Mouse (Mus musculus) neural tube, embryonic 11.5 days (tissue): Measurements from ENCODE around the gene Arhgap21. TPM values are rescaled to one million over a fixed set of nuclear protein-coding genes. Genes with fewer than 3 reads are reported as not detected.

Source experiments
- ATAC-seq: fragments of 200-750 bp; cut with Nextera tagmentation; 2 replicates; pipeline ENCODE4 v1.8.0; 2017; ENCODE audit warnings: moderate number of reproducible peaks, mild to moderate bottlenecking, moderate TSS enrichment, moderate library complexity; ENCODE audit not compliant: insufficient read depth, low FRiP score, low TSS enrichment
- DNase-seq: peaks from one replicate; pipeline ENCODE4 v3.0.0-alpha.2; 2015; ENCODE audit warnings: low spot score
- H3K27ac ChIP-seq: fragments of 300-500 bp; sonication (generic); 2 replicates; pipeline ENCODE4 v1.5.1; 2014; ENCODE audit warnings: low read depth, mild to moderate bottlenecking, low read length
- H3K27me3 ChIP-seq: fragments of 300-500 bp; sonication (generic); 2 replicates; pipeline ENCODE4 v1.6.1; 2014; ENCODE audit warnings: mild to moderate bottlenecking, low read length, mixed read lengths; ENCODE audit not compliant: control insufficient read depth, insufficient read depth
- H3K36me3 ChIP-seq: fragments of 300-500 bp; sonication (generic); 2 replicates; pipeline ENCODE4 v1.6.1; 2014; ENCODE audit warnings: mild to moderate bottlenecking, low read length, moderate library complexity, mixed read lengths; ENCODE audit not compliant: control insufficient read depth, insufficient read depth
- H3K4me1 ChIP-seq: fragments of 300-500 bp; sonication (generic); 2 replicates; pipeline ENCODE4 v1.6.1; 2014; ENCODE audit warnings: low read length, mixed read lengths; ENCODE audit not compliant: control insufficient read depth, insufficient read depth
- H3K4me2 ChIP-seq: fragments of 300-500 bp; sonication (generic); 2 replicates; pipeline ENCODE4 v1.6.1; 2014; ENCODE audit warnings: low read depth, mild to moderate bottlenecking, moderate library complexity
- H3K4me3 ChIP-seq: fragments of 300-500 bp; sonication (generic); 2 replicates; pipeline ENCODE4 v1.5.1; 2014; ENCODE audit warnings: low read depth, low read length
- H3K9ac ChIP-seq: fragments of 300-500 bp; sonication (generic); 2 replicates; pipeline ENCODE4 v1.6.1; 2014; ENCODE audit warnings: mild to moderate bottlenecking, low read length
- H3K9me3 ChIP-seq: fragments of 300-500 bp; sonication (generic); 2 replicates; pipeline ENCODE4 v1.6.1; 2016; ENCODE audit warnings: low read length; ENCODE audit not compliant: control insufficient read depth
- WGBS: fragments of 180-500 bp; shearing (Covaris S2); extraction: QIAGEN DNeasy Blood & Tissue Kit; methylation state at CpG from one replicate; pipeline ENCODE4 v1.1.7; 2014; 5-methylcytosine and 5-hydroxymethylcytosine counted together
- polyA plus RNA-seq: library from polyadenylated mRNA; unstranded; fragments of >200 nt; fragmentation: Nextera tagmentation; extraction: Ambion mirVana; gene quantifications from 2 replicates; pipeline ENCODE4 v1.2.1, GENCODE M21; 2014

Gene Arhgap21
- polyA plus RNA-seq, 1 experiment from 2014 or later: 50.0 TPM

DNA sequence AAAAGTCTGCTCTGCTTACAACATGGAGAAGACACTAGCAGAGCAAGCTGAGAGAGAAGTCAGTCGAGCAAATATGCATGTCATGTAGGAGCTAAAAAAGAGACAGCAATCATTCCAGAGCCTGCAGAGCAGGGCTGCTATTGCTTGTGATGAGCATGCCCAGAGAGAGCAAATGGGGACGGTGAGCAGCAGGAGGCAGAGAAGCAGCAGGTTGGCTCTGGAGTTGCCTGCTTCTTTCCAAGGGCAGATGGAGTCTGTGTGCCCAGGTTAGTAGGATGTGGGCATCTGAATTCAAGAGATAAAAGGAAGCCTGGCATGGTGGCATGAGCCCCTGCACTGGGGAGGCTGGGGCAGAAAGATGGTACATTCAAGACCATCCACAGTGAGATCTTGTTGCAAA is 6.4 kb downstream of the Arhgap21 start:
- DNase-seq (peak; percentile 9), ATAC-seq (no peak)
- Histone ChIP-seq H3K4me3 (no peak overlapping the region), H3K27me3 (no peaks in the 10 kb centered on the region), H3K36me3 (no peaks in the 10 kb centered on the region), H3K4me2 (no peak overlapping the region), H3K4me1 (peaks cover 27% of the 10 kb centered on the region), H3K27ac (no peak overlapping the region), H3K9ac (no peak overlapping the region), H3K9me3 (no peaks in the 10 kb centered on the region)
- 28% methylated on average over 2 of the region's 2 CpGs for WGBS

- H3K4me3 ChIP-seq: no peak overlapping the region
- H3K9me3 ChIP-seq: no peaks in the 10 kb centered on the region
- no peak overlapping the region for H3K9ac ChIP-seq
- peaks cover 27% of the 10 kb centered on the region for H3K4me1 ChIP-seq
- 40% methylated on average over 6 of the region's 6 CpGs for WGBS
- H3K27ac ChIP-seq: no peak overlapping the region
- DNase-seq (no peak), ATAC-seq (no peak)
- H3K27me3 ChIP-seq: no peaks in the 10 kb centered on the region
- no peak overlapping the region for H3K4me2 ChIP-seq
- no peaks in the 10 kb centered on the region for H3K36me3 ChIP-seq
Observed at GRCm38 (mm10) chr2:20961825-20962224, 6.9 kb downstream of the Arhgap21 start.

DNA sequence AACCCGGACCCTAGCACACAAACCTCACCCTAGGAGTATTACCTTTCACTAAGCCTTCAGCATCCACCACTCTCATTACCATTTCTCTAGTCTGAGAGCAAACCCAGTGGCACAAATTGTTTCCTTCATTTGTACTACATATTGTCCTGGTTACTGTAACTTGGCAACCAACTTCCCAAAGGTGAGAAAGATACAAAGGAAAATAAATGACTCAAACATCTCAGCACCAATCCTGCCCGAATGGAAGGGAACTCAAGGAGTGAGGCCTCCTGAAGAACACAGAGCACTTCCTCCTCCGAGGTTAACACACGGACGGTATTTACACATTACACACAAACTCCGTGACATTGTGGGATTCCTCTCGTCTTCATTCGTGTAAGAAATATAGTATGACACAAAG is 7.4 kb downstream of the Arhgap21 start:
- Histone ChIP-seq H3K9me3 (no peaks in the 10 kb centered on the region), H3K4me3 (no peak overlapping the region), H3K4me2 (no peak overlapping the region), H3K27me3 (no peaks in the 10 kb centered on the region), H3K4me1 (peaks cover 25% of the 10 kb centered on the region), H3K27ac (no peak overlapping the region), H3K36me3 (no peaks in the 10 kb centered on the region), H3K9ac (no peak overlapping the region)
- 71% methylated on average over 8 of the region's 8 CpGs for WGBS
- ATAC-seq: no peak
- peak; percentile 5 for DNase-seq

DNA sequence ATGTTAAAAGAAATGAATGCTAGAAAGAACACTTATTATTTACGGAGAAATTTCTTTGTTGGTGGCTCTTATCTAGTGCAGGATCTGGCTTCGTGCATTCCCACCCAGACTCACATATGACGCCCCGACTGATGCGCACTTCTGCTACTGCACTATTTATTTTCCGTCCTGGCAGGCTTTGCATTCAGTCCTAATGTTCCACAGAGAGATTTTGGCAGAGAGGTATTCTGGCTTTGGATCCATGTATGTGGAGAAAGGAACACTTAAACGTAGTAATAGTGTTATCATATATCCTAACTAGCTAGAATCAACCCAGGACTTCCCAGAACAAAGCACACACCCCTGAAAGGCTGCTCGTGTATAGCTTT is 8.0 kb downstream of the Arhgap21 start:
- no peak overlapping the region for H3K9ac ChIP-seq
- no peak overlapping the region for H3K27ac ChIP-seq
- peaks cover 21% of the 10 kb centered on the region for H3K4me1 ChIP-seq
- no peaks in the 10 kb centered on the region for H3K36me3 ChIP-seq
- H3K4me3 ChIP-seq: no peak overlapping the region
- peak; percentile 7 for DNase-seq
- H3K27me3 ChIP-seq: no peaks in the 10 kb centered on the region
- H3K4me2 ChIP-seq: no peak overlapping the region
- WGBS: 85% methylated on average over 8 of the region's 8 CpGs
- H3K9me3 ChIP-seq: no peaks in the 10 kb centered on the region
- ATAC-seq: no peak

GRCm38 (mm10) chr2:20959906-20960667 is 8.6 kb downstream of the Arhgap21 start:
- Histone ChIP-seq H3K9ac (no peak overlapping the region), H3K36me3 (no peaks in the 10 kb centered on the region), H3K4me3 (no peak overlapping the region), H3K4me2 (no peak overlapping the region), H3K4me1 (peaks cover 20% of the 10 kb centered on the region), H3K27ac (no peak overlapping the region), H3K27me3 (no peaks in the 10 kb centered on the region), H3K9me3 (no peaks in the 10 kb centered on the region)
- peak; percentile 2 for DNase-seq
- ATAC-seq: no peak
- 74% methylated on average over 9 of the region's 9 CpGs for WGBS

DNA sequence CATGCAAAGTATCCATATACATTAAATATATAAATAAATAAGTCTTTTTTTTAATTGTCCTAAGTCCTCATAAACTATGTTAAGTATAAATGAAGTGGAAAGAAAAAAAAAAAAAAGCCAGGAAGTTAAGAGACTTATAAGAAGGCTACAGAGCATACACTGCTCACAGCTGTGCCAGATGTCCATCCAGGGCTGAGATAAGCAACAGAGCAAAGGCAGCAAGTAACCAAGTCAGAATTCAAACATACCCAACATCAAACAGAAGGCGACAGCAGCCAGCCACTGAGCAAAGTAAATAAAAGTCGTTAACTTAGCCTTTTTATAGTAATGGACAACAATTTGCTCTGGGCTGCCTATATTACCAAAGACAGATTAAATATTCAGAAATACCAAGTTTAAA is 9.6 kb downstream of the Arhgap21 start:
- Histone ChIP-seq H3K36me3 (no peaks in the 10 kb centered on the region), H3K4me3 (no peak overlapping the region), H3K9ac (no peak overlapping the region), H3K27me3 (no peaks in the 10 kb centered on the region), H3K4me2 (no peak overlapping the region), H3K9me3 (no peaks in the 10 kb centered on the region), H3K27ac (no peak overlapping the region), H3K4me1 (peaks cover 17% of the 10 kb centered on the region; the same call in 1 of the 2 replicates)
- ATAC-seq (no peak), DNase-seq (no peak)
- whole genome bisulfite sequencing: 56% methylated on average over 2 of the region's 2 CpGs

- Histone ChIP-seq H3K27me3 (no peaks in the 10 kb centered on the region), H3K27ac (no peak overlapping the region), H3K4me1 (peaks cover 14% of the 10 kb centered on the region; the same call in 1 of the 2 replicates), H3K9ac (no peak overlapping the region), H3K4me2 (no peak overlapping the region), H3K4me3 (no peak overlapping the region), H3K9me3 (no peaks in the 10 kb centered on the region), H3K36me3 (no peaks in the 10 kb centered on the region)
- ATAC-seq: no peak
- DNase-seq: no peak
- WGBS: 97% methylated on average over 1 of the region's 1 CpGs
Observed at GRCm38 (mm10) chr2:20957995-20958394, 10.7 kb downstream of the Arhgap21 start.

GRCm38 (mm10) chr2:20956716-20957115 is 12.0 kb downstream of the Arhgap21 start:
- Histone ChIP-seq H3K36me3 (no peaks in the 10 kb centered on the region), H3K4me1 (0 out of 2 replicates have a peak, but pooled peaks cover 9% of the 10 kb centered on the region), H3K9ac (no peak overlapping the region), H3K9me3 (no peaks in the 10 kb centered on the region), H3K27ac (no peak overlapping the region), H3K4me2 (no peak overlapping the region), H3K27me3 (no peaks in the 10 kb centered on the region), H3K4me3 (no peak overlapping the region)
- no peak for DNase-seq
- no peak for ATAC-seq
- WGBS: 67% methylated on average over 5 of the region's 5 CpGs

DNA sequence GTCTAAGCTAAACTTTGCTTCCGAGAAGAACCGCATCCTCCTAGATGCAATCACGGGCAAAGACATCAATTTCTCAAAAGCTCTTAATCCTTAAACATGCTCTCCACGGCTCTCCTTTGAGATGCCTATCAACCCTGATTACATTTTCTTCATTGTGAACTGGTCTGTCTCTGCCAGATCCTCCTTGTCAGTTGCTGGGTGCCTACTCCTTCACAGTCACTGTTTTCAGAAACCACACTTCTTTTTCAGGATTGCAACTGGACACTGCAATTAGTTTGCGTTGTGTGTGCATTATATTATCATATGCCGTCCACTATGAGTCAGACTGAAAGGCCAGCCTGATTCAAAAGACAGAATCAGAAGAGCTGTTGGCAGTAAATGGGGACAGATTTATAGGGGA is 12.7 kb downstream of the Arhgap21 start:
- H3K4me3 ChIP-seq: no peak overlapping the region
- H3K27me3 ChIP-seq: no peaks in the 10 kb centered on the region
- no peak for ATAC-seq
- 78% methylated on average over 6 of the region's 6 CpGs for WGBS
- 0 out of 2 replicates have a peak, but pooled peaks cover 7% of the 10 kb centered on the region for H3K4me1 ChIP-seq
- H3K9me3 ChIP-seq: no peaks in the 10 kb centered on the region
- no peaks in the 10 kb centered on the region for H3K36me3 ChIP-seq
- no peak overlapping the region for H3K27ac ChIP-seq
- no peak overlapping the region for H3K9ac ChIP-seq
- DNase-seq: no peak
- H3K4me2 ChIP-seq: no peak overlapping the region
